Mouse (Mus musculus): ENCODE data around the gene Bcar3.

DNA sequence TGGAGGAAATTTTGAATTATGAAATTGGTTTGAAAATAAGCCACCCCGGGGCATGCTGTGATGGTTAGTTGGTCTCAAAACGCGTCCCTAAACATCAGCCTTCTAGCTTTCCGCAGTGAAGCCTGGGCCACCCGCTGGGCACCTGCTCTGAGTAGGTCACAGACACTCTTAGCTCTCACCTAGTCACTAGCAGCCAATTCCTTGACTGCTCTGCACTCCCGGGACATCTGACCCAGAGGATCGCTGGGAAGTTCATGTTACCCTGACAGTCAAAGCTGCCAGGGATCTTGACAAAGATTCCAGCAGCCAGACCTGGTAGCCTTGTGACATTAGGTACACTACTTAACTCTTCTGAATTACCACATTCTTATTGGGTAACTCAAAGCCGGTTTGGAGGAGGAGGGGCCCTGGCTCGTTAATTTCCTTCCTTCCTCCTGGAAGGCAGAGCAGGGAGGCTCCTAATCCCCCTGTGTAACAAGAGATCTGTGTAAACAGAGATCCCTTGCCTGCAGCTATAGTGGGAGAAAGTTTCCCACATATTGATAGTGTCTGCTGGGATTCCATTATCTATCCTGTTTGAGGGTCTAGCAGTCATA lies 139.0 kb downstream of the Bcar3 start:
- TF ChIP-seq ZKSCAN1 (IDR thresholded peaks at IDR 0.05; ENCODE audit: low read depth, low read length) (no peak), CTCF (IDR thresholded peaks at IDR 0.05 in 2 of 3, conservative IDR thresholded peaks at IDR 0.05 in 1 of 3; ENCODE audit: control insufficient read depth in 1 of 3, insufficient read depth in 1 of 3, low read depth in 2 of 3, low read length in 3 of 3, poor library complexity in 1 of 3, severe bottlenecking in 1 of 3) (no peak), TCF12 (IDR thresholded peaks at IDR 0.05; ENCODE audit: low read depth, low read length) (no peak), SMC3 (IDR thresholded peaks at IDR 0.05; ENCODE audit: low read depth, low read length) (no peak), POLR2A (IDR thresholded peaks at IDR 0.05; ENCODE audit: control insufficient read depth in 1 of 2, insufficient read depth in 1 of 2, low read depth in 1 of 2, low read length in 2 of 2, poor library complexity in 1 of 2) (no peak)

Measured in MEL (cell line).